Mouse (Mus musculus): ENCODE data around the gene Mief1. TPM values are rescaled to one million over a fixed set of nuclear protein-coding genes. Genes with fewer than 3 reads are reported as not detected.

Gene Mief1
- polyA plus RNA-seq, 1 experiment from 2014 or later: 39.3 TPM

GRCm38 (mm10) chr15:80280646-80281045, 46.8 kb downstream of the Mief1 start:
- 20% methylated on average over 6 of the region's 6 CpGs for WGBS
- Histone ChIP-seq H3K4me1 (replicated peaks) (peaks cover 10% of the 10 kb centered on the region), H3K27me3 (ENCODE audit: insufficient read depth, poor library complexity, severe bottlenecking) (peaks cover 62% of the 10 kb centered on the region), H3K9me3 (no peaks in the 10 kb centered on the region), H3K27ac (peak overlapping the region; percentile 56; the same call in 1 of the 2 replicates), H3K4me3 (no peak overlapping the region), H3K36me3 (no peaks in the 10 kb centered on the region)
- DNase-seq (ENCODE audit: low spot score): peak; percentile 72

- WGBS: 2% methylated on average over 50 of the region's 50 CpGs
- peak within 1 kb of the TSS; percentile 45 for H3K27ac ChIP-seq
- no peaks in the 10 kb centered on the region for H3K9me3 ChIP-seq
- peak; percentile 33 for DNase-seq (ENCODE audit: low spot score)
- H3K4me3 ChIP-seq: peak within 1 kb of the TSS; percentile 60
- H3K36me3 ChIP-seq: no peaks in the 10 kb centered on the region
- peaks cover 38% of the 10 kb centered on the region for H3K4me1 ChIP-seq (replicated peaks)
- H3K27me3 ChIP-seq (ENCODE audit: insufficient read depth, poor library complexity, severe bottlenecking): peaks cover 99% of the 10 kb centered on the region
Observed at GRCm38 (mm10) chr15:80286851-80287415, 53.1 kb downstream of the Mief1 start, which contains the start of gene Cacna1i. Cacna1i (plus strand) TSS chr15:80287238.

GRCm38 (mm10) chr15:80288036-80288435, 54.2 kb downstream of the Mief1 start:
- H3K36me3 ChIP-seq: no peaks in the 10 kb centered on the region
- DNase-seq (ENCODE audit: low spot score): peak; percentile 38
- peaks cover 36% of the 10 kb centered on the region for H3K4me1 ChIP-seq (replicated peaks)
- H3K4me3 ChIP-seq: peak overlapping the region; percentile 60
- H3K9me3 ChIP-seq: no peaks in the 10 kb centered on the region
- WGBS: under 1% methylated on average over 23 of the region's 23 CpGs
- H3K27me3 ChIP-seq (ENCODE audit: insufficient read depth, poor library complexity, severe bottlenecking): peaks cover 94% of the 10 kb centered on the region
- peak overlapping the region; percentile 45; the same call in 1 of the 2 replicates for H3K27ac ChIP-seq

- H3K4me1 ChIP-seq (replicated peaks): peaks cover 36% of the 10 kb centered on the region
- H3K4me3 ChIP-seq: no peak overlapping the region
- peak; percentile 64 for DNase-seq (ENCODE audit: low spot score)
- H3K27me3 ChIP-seq (ENCODE audit: insufficient read depth, poor library complexity, severe bottlenecking): peaks cover 80% of the 10 kb centered on the region
- H3K36me3 ChIP-seq: no peaks in the 10 kb centered on the region
- H3K27ac ChIP-seq: no peak overlapping the region
- H3K9me3 ChIP-seq: no peaks in the 10 kb centered on the region
- 6% methylated on average over 10 of the region's 10 CpGs for WGBS
Observed at GRCm38 (mm10) chr15:80289436-80289835, 55.6 kb downstream of the Mief1 start.

- Histone ChIP-seq H3K27me3 (ENCODE audit: insufficient read depth, poor library complexity, severe bottlenecking) (peaks cover 8% of the 10 kb centered on the region), H3K36me3 (no peaks in the 10 kb centered on the region), H3K9me3 (no peaks in the 10 kb centered on the region; the same call in 1 of the 2 replicates), H3K4me3 (no peak overlapping the region), H3K27ac (no peak overlapping the region), H3K4me1 (replicated peaks) (no peaks in the 10 kb centered on the region)
- no peak for DNase-seq (ENCODE audit: low spot score)
- 95% methylated on average over 1 of the region's 1 CpGs for WGBS
Observed at GRCm38 (mm10) chr15:80297146-80297545, 63.3 kb downstream of the Mief1 start.

Other genes with a start within 250 kb of the Mief1 start
- 1.6 and 1.8 TPM in 2 replicates for gene Pdgfb, start 219.0 kb upstream of the Mief1 start, polyA plus RNA-seq (2016; fragmentation: Nextera tagmentation; extraction: Ambion mirVana)
- gene Syngr1, start 142.7 kb upstream of the Mief1 start, polyA plus RNA-seq (2016; fragmentation: Nextera tagmentation; extraction: Ambion mirVana): 7.6 and 7.7 TPM in 2 replicates
- 806 and 957 TPM in 2 replicates for gene Rpl3, start 142.2 kb upstream of the Mief1 start, polyA plus RNA-seq (2016; fragmentation: Nextera tagmentation; extraction: Ambion mirVana)
- gene Tab1, start 100.9 kb upstream of the Mief1 start, polyA plus RNA-seq (2016; fragmentation: Nextera tagmentation; extraction: Ambion mirVana): 41.3 and 42.8 TPM in 2 replicates
- 6.3 and 8.6 TPM in 2 replicates for gene Mgat3, start 60.3 kb upstream of the Mief1 start, polyA plus RNA-seq (2016; fragmentation: Nextera tagmentation; extraction: Ambion mirVana)
- gene AC140267.1, start 1.8 kb downstream of the Mief1 start, polyA plus RNA-seq (2016; fragmentation: Nextera tagmentation; extraction: Ambion mirVana): not detected in 2 replicates
- 111 TPM in 2 replicates for gene Atf4, start 21.2 kb downstream of the Mief1 start, polyA plus RNA-seq (2016; fragmentation: Nextera tagmentation; extraction: Ambion mirVana)
- 67.4 TPM in 2 replicates for gene Rps19bp1, start 30.3 kb downstream of the Mief1 start, polyA plus RNA-seq (2016; fragmentation: Nextera tagmentation; extraction: Ambion mirVana)
- 0.01 and 0.04 TPM in 2 replicates for gene Cacna1i, start 53.2 kb downstream of the Mief1 start, polyA plus RNA-seq (2016; fragmentation: Nextera tagmentation; extraction: Ambion mirVana)

All from hindbrain, embryonic 10.5 days (tissue).